Mouse (Mus musculus) cerebellum, adult 9-11 months (tissue): ENCODE results near the gene Dnttip1.
A peak's percentile ranks its signal among the peaks of the same experiment; 100 is the strongest.

ENCODE experiments used
- DNase-seq: peaks from one replicate; pipeline ENCODE4 v3.0.0; 2022

Dnttip1 gene

GRCm38 (mm10) chr2:164783926-164784581, 38.3 kb downstream of the Dnttip1 start:
- DNase-seq = no peak

GRCm38 (mm10) chr2:164784869-164785420, 39.2 kb downstream of the Dnttip1 start:
- DNase-seq = peak; percentile 40

- peak; percentile 95 for DNase-seq
These were observed 40.0 kb downstream of the Dnttip1 start, which contains the start of gene Snx21 for GRCm38 (mm10) chr2:164785481-164786387. TSS of gene Snx21 (plus strand) at chr2:164785823.

GRCm38 (mm10) chr2:164786388-164786885, 40.7 kb downstream of the Dnttip1 start:
- DNase-seq = peak; percentile 68

GRCm38 (mm10) chr2:164787032-164787431, 41.2 kb downstream of the Dnttip1 start:
- peak; percentile 43 for DNase-seq

GRCm38 (mm10) chr2:164787779-164788178, 42.0 kb downstream of the Dnttip1 start:
- no peak for DNase-seq

GRCm38 (mm10) chr2:164788411-164788810, 42.6 kb downstream of the Dnttip1 start:
- no peak for DNase-seq

- no peak for DNase-seq
These were observed 44.7 kb downstream of the Dnttip1 start for GRCm38 (mm10) chr2:164790451-164790850.

- DNase-seq = peak; percentile 71
These were observed 46.1 kb downstream of the Dnttip1 start for GRCm38 (mm10) chr2:164791841-164792261.

GRCm38 (mm10) chr2:164792400-164793190, 46.8 kb downstream of the Dnttip1 start:
- DNase-seq = no peak

GRCm38 (mm10) chr2:164793236-164793635, 47.5 kb downstream of the Dnttip1 start:
- DNase-seq = peak; percentile 82

- DNase-seq = no peak
These were observed 48.0 kb downstream of the Dnttip1 start for GRCm38 (mm10) chr2:164793772-164794171.

GRCm38 (mm10) chr2:164794293-164794692, 48.5 kb downstream of the Dnttip1 start:
- DNase-seq = peak; percentile 85

GRCm38 (mm10) chr2:164795868-164796267, 50.1 kb downstream of the Dnttip1 start:
- peak; percentile 22 for DNase-seq

- DNase-seq = peak; percentile 10
These were observed 52.8 kb downstream of the Dnttip1 start for GRCm38 (mm10) chr2:164798554-164798953.

GRCm38 (mm10) chr2:164800252-164801004, 54.6 kb downstream of the Dnttip1 start:
- no peak for DNase-seq

- no peak for DNase-seq
These were observed 57.6 kb downstream of the Dnttip1 start for GRCm38 (mm10) chr2:164803201-164803920.

GRCm38 (mm10) chr2:164803921-164804313, 58.1 kb downstream of the Dnttip1 start:
- DNase-seq = no peak

- peak; percentile 98 for DNase-seq
These were observed 58.9 kb downstream of the Dnttip1 start, which contains the start of the genes Acot8 and Zswim3 for GRCm38 (mm10) chr2:164804533-164805331. TSS of gene Acot8 (minus strand) at chr2:164804882. TSS of gene Zswim3 (plus strand) at chr2:164805098.

- DNase-seq = no peak
These were observed 59.5 kb downstream of the Dnttip1 start for GRCm38 (mm10) chr2:164805332-164805718.
